Mouse (Mus musculus): ENCODE measurements around the gene Nrtn.

The Nrtn gene

DNA sequence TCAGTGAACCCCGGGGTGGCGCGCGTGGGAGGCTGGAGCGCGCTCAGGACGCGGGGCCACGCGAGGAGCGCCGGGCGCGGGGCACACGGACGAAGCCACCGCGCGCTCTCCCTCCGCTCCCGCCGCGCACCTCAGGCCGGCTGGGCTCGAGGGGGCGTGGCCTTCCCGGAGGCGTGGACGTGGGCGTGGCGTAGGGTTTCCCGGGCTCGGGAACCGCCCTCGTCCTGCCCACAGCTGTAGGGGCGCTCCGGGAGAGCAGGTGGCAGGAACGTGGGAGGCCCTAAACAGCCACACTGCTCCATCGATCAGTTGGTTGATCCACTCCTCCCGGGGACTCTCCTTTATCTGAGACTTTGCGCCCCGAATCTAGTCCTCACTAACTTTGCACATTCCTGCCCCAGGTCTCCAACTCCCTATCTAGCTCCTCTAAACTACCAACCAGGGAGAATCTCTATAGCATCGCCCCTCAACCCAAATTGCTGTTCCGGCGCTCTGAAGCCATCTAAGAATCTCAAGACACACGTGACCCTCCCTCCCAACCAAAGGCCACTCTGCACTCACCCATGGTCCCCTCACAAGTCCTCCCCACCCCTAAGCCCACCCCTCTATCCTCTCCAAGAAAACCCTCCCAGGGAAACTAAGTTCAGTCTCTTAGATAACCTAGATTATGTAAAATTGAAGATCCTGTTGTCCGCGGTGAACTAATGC lies at the start of gene Nrtn:
Gene Nrtn, minus strand, starts transcription at position 115 of the 708 bp plus-strand sequence.
- peak; percentile 85 to 86 for DNase-seq

DNA sequence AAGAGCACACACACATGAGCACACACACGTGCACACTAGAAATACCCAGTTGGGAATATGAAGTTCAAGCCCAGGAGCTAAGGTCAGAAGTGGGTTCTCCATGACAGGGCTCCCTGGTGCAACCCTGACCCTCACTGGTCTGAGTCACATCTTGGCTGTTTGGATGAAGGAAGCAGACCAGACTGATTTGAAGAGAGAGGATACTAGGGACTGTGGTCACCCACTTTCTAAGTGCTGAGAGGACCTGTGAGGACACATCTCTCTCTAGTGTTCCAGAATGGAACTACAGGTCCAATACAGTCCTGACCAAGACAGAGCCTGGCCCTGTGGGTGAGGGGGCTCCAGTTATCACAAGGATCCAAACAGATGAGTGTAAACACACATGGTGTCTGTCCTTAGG lies 48.5 kb upstream of the Nrtn start:
- no peak for DNase-seq

DNA sequence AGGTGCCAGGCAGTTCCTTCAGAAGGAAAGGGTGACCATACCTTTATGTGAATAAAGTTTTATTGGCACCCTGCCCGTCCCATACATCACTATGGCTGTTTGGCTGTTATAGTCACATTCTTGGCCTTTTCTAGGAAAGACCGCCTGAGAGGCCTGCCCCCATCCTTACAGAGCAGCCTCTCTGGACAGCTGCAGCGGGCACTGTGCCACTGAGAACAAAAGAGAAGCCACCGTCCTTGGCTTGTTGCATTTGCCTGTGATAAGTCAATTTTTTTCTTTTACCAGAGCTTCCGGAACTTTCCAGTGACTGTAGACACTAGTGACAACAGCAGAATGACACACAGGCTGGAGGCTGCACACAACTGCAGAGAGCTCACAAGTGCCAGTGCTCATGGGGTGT lies 47.6 kb upstream of the Nrtn start:
- DNase-seq: no peak

DNA sequence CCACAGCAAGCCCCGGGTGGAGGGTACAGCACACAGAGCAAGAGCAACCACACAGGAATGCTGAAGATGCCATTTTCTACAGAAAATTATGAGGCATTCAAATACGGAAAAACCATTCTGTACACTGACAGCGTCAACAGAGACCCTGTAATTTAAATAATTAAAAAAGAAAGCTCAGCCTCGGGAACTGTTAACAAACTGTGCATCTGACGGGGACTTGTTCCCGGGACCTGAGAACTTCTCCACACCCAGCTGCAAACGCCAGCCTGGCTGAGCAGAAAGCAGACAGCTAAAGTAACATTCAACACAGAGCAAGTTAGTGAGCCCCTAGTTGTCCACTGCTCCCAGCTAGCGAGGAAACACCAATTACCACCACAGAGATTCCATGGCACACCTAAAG lies 44.7 kb upstream of the Nrtn start:
- DNase-seq: no peak

DNA sequence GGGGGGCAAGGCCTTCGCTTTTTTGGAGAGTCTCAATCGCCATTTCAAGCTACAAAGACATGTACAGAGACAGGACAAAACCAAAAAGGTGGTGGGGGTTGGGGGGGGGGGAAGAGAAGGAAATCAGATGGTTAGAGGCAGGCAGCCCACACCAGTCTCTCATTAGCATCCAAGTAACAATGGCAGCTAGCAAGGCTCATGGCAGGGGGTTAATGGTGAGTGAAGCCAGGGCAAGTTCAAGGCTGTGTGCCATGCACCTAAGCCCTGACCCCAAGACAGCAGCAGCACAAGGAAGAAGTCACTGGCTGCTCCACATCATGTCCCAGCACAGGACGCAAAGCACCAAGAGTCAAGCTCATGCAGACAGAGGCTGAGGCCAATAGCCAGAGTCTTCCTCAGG lies 41.9 kb upstream of the Nrtn start:
- no peak for DNase-seq

DNA sequence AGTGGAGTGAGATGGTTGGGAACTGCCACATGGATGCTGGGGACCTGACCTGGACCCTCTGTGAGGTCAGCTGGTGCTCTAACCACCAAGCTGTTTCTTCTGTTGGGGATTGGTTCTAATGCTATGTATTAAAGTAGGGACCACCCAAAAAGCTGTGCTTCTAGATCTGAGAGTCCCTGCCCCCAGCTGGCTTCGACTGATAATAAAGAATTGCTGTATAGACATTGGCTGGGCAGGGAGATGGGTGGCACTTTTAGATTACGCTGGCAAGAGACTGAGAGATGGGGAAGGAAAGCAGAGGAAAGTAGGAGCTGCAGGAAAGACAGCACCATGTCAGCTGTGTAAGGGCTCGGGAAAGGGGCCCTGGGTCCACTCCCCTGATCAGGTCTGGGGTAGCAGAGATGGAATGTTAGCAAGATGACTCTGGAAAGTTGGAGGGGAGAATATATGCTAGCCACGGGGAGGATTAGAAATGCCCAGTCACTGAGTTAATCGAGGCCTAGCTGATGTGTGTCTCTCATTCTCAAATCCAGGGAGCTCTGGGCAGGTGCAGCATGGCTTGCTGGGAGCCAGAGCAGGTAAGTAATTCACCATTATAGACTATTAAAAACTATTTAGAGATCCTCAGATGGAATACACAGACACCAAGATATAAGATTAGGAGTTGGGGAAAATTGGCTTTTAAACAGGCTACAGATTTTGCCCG lies 36.4 kb upstream of the Nrtn start:
- no peak for DNase-seq

DNA sequence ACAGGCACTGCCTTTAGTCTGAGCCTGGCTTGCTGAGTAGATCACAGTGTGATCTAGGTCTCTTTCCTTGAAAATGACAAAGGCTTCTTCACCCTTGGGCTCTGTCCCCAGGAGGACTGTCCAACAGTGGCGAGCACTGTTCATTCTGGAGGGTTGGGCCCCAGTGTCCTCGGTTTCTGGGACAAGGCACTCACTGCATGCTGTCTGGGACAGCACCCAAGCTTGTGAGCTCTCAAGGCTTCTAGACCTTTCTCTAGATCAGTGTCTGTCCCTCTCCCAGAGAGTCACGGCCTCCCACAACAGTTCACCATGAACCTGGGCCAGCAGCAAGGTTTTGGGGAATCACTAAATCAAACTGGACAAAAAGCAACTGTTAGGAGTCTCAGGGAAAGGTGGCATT lies 35.3 kb upstream of the Nrtn start:
- no peak for DNase-seq

DNA sequence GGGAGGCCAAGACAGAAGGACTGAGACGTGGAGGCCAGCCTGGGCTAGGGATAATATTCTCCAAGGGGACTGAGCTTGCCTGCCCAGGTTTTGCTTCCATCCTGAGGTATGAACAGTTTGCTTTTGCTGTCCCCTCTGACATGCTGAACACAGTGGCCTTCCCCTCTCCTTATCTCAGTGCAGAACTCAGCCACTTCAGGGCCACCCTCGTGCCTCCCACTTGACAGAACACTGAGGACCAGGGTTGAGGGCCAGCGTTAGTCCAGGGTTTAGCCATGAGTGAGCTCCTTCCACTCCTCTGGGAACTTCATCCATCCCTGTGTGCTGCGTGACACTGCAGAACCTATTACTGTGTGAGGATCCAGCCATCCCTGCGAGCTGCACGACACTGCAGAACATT lies 32.0 kb upstream of the Nrtn start:
- no peak for DNase-seq

DNA sequence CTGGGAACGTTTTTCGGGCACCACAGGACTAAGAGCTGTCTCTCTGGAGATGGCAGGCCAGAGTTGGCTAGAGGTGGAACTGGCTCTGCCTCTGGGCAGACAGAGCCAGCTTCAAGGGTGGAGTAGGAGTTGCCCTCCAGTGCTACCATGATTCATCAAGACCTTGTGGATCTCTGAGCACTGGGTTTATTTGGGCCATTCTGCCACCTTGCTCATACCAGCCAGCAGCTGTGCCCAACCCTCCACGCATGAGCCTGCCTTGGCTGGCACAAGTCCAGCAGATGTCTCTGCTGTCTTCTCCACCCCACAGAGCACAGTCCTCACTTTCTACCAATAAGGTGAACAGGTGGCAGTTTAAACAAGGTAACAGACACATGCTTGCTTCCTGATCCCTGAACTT lies 31.6 kb upstream of the Nrtn start:
- DNase-seq: no peak

DNA sequence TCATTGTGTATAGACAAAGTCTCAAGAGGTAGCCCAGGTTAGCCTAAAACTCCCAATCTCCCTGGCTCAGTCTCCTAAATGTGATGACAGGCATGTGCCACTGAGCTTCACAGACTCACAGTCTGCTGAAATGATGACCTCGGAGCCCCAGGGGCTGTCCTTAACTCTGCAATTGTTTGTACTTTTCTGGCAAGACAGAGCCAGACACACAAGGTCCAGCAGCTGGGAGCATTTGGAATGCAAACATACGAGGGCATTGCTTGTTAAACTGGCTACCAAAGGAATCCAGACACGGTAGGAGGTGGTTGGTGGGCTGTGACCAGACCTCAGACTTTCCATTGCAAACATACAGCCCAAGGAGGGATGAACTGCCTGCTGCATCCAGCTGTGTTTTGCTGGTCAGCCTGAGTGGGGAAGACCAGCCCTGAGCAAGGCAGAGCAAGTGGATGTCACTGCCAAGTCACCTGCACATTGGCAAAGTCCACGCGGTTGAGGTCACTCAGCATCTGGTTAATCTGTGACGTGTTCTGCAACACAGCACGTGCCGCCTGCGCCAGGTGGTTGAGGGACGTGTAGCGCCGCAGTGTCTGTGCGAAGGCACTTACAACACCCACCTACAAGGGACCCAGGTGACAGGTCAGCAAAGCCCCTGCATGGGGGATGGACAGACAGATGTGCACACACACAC lies 23.1 kb upstream of the Nrtn start:
- no peak for DNase-seq

DNA sequence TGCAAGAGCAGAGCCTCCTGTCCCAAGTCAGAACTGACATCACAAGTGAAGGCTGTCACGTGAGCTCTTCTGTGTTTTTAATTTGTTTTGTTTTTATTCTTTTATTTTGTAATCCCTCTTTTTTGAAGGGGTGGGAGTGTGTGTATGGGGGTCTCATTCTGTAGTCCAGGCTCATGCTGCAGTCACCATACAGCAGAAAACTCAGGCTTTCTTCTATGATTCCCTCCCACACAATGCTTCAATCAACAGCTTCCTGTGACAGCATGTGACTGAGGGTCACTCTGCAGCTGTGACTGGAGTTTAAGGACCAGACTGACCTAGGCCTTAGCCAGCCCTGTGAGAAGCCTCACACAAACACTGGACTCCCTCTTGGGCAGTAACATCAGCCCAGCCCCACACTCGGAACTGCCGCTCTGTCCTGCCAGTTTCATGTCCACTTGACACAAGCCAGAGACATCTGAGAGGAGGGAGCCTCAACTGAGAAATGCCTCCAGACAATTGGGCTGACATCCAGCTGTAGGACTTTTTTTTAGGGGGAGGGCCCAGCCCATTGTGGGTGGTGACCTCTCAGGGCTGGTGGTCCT lies 21.5 kb upstream of the Nrtn start:
- DNase-seq: no peak

DNA sequence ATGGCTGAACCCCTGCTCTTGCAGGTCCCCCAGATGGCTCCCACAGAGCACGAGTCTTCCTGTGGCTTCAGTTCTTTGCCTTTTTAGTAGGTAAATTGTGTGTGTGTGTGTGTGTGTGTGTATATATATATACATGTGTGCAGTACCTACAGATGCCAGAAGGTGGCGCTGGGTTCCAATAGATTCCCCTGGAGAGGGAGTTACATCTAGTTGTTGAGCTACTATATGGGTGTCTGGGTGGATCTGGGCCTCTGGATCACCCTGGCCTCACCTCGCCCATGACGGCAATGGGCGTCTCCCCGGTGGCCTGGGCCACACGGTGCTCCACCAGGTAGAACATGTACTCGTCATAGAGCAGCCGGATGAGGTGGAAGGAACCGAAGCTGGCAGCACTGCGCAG lies 20.2 kb upstream of the Nrtn start:
- DNase-seq: no peak

DNA sequence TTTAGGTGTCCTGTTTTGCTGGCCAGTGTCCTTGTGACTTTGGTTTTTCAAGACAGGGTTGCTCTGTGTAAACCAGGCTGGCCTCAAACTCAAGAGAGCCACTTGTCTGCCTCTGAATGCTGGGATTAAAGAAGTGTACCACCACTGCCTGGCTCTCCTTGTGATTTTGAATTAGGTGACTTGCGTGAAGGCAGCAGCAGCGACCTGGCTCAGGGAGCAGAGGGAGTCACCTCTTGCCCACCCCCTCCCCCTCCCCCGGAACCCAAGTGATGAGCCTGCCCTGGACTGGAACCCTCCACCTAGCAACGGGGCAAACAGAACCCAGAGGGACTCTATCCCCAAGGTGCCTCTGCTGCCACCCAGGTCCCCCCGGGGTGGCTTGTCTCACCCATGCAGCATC lies 12.6 kb upstream of the Nrtn start, which contains the start of gene Prr22:
Gene Prr22, plus strand, starts transcription at position 301 of the 400 bp plus-strand sequence.
- DNase-seq: no peak

DNA sequence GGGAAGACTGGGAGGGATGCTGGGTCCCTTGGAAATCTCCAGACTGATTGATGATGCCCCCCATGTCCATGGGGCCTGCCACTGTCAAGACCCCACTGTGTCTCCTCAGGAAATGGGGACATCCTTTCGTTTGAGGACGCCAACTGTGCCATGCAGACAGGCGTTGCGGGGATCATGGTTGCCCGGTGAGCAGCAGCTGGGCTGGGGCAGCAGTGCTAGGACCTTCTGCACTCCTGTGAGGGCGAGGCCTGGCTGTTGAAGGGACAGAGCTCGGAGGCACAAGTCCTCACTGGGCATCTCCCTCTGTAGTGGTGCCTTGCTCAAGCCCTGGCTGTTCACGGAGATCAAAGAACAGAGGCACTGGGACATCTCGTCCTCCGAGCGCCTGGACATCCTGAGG lies 11.6 kb upstream of the Nrtn start:
- DNase-seq: no peak

DNA sequence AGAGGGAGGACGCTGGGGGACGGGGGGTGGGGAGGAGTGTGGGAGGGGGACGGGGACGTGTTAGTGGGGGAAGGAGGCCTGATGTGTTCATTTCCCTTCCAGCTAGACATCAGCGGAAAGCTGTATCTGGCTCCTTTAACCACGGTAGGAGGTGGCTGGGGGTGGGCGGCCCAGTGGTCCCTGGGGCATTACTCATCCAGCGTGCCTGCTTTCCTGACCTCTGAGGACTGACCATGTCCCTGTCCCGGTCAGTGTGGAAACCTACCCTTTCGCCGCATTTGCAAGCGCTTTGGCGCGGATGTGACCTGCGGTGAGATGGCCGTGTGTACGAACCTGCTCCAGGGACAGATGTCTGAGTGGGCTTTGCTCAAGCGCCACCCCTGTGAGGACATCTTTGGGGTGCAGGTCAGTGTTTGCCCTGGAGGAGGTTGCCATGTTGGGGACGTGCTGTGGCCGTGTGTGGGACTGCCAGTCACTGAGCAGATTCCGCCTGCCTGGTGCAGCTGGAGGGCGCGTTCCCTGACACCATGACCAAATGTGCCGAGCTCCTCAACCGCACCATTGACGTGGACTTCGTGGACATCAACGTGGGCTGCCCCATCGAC lies 10.3 kb upstream of the Nrtn start:
- no peak for DNase-seq

DNA sequence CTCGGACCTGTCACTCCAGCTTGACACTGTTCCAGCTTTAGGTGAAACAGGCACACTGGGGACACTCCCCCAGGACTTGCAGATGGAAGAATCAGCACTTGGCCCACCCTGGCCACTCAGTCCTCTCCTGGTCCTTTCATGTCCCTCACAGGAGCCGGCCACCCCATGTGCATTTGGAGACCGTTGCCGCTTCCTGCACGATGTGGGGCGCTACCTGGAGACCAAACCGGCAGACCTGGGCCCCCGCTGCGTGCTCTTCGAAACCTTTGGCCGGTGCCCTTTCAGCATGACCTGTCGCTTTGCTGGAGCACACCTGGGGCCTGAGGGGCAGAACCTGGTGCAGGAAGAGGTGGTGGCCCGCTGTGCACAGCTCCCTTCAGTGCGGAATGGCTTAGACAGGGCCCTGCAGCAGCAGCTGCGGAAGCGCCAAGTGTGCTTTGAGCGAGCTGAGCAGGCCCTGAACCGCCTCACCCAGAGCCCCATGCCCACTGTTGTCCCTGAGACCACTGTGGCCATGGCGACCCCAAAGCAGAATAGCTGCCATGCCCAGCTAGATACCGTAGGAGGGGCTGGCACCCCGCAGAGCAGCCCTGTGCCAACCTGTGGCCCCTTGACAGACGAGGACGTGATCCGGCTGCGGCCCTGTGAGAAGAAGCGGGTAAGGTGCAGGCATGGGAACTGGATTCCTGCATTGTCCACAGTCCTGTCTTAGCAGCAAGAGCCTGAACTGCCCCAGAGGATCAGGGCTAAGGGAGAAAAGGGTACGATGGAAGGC lies 9.5 kb upstream of the Nrtn start:
- peak in 1 of 2 experiments; percentile 26 for DNase-seq

DNA sequence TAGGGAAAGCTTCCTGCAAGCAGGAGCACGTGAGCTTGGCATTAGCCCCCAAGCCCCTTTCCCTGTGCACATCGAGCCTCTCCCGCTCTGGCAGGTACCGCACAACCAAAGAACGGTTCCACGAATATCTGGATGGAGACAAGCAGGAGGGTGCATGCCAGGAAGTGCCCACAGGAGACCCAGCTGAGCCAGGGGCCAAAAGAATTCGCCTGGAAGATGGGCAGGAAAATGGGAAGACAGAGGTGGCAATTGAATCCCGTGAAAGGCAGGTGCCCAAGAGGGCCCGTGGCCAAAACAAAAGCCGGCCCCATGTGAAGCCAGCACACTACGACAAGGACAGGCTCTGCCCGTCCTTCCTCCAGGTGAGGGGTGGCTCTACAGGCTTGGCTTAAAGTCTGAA lies 8.1 kb upstream of the Nrtn start:
- DNase-seq: no peak

DNA sequence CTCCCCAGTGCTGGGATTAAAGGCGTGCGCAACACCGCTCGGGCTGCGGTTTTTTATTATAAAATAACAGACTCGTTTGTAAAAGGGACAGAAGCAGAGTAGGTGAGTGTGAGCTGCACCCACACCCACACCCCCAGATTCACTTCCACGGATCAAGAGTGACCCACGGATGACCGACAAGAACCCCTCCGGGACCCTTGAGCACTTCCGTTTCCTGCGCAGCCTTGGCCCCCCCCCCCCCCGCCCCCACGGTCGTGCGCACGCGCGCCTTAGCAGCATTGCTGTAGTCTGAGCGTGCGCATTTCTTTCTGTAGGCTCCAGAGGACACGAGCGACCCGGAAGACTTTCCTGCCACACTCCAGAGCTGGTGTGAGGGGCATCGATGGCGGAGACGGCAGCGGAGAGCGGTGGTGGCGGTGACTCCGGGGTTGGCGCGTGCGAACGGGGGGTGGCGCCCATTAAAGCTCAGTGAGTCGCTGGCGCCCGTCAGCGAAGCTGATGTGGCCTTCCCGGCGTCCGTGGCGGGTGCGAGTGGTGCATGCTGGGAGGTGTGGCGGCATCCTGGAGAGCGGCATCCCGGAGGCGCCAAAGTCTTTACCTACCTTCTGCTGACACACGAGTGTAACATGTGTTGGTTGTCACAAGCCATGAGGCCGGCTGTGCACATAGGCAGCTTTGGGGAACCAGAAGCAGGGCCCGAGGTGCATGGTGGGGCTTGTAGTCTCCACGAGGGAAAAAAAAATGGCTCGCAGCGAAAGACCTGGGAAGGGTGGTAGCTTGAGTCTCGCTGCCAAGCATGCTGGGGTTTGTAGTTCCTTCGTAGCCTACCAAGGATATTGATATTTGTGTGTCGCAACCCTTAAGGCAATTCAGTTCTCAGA lies 7.4 kb upstream of the Nrtn start, which contains the start of gene Dus3l:
Gene Dus3l, plus strand, starts transcription at position 284 of the 881 bp plus-strand sequence.
- DNase-seq: peak; percentile 89 to 90

DNA sequence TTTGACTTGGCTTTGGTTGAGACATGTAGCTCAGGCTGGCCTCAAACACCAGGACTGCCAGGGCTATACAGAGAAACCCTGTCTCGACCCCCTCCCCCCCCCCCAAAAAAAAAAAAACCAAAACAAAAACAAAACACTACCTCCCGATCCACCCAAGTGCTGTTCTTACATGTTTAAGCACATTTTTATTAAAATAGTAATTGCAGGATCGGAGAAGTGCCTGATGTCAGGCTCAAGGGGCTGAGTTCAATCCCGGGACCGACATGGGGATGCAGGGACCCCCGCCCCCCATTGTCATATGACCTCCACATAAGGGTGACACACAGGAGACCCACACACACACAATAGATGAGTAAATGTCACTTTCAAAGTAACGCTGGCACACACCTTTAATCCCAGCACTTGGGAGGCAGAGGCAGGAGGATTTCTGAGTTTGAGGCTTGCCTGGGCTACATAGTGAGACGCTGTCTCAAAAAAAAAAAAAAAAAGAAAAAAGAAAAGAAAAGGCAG lies 6.5 kb upstream of the Nrtn start:
- no peak for DNase-seq

DNA sequence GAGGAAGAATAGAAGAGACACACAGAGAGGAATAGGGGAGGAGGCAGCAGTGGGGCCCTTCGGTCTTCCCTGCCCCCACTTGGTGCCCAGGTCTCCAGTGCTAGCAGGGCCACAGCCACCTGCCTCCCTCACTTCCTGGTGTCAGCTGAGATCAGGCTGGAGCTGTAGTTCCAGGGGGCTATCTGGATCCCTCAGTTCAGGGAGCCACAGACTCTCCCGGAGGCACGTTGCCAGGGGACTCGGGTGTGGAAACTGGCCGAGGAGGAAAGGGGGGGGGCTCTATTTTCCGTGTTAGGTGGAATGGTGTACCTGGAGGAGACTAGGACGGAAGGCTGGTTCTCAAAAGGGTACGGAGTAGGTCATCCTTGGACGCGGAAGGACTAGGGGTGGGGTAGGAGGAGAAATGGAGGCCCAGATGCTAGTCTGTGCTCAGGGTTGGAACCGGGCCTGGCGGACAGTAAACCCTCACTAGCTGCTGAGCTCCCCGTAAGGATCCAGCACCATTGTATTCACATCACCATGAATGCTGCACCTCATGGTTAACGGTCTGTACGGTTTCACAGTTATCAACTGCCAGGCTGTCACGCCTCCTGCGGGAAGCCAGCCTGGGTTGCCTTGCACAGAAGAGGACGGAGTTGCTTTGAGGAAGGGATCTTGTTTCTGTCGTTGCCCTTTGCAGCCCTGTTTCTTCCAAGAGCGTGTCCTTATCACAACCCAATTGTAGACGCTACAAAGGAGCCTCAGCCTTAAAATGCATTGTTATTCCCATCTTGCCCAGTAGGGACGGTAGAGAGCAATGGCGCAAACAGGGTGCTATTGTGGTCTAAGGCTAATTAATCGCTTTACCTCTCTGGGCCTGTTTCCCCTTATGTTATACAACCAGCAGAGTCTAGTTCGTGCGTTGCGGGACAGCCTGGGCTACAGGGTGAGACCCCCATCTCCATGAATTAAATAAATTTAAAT lies 5.7 kb upstream of the Nrtn start:
- peak; percentile 53 to 55 for DNase-seq
